Mouse (Mus musculus): Measurements from ENCODE around the gene Sez6. TPM values are rescaled to one million over a fixed set of nuclear protein-coding genes. Genes with fewer than 3 reads are reported as not detected.

Sez6 gene
- polyA plus RNA-seq, 1 experiment from 2014 or later = not detected

DNA sequence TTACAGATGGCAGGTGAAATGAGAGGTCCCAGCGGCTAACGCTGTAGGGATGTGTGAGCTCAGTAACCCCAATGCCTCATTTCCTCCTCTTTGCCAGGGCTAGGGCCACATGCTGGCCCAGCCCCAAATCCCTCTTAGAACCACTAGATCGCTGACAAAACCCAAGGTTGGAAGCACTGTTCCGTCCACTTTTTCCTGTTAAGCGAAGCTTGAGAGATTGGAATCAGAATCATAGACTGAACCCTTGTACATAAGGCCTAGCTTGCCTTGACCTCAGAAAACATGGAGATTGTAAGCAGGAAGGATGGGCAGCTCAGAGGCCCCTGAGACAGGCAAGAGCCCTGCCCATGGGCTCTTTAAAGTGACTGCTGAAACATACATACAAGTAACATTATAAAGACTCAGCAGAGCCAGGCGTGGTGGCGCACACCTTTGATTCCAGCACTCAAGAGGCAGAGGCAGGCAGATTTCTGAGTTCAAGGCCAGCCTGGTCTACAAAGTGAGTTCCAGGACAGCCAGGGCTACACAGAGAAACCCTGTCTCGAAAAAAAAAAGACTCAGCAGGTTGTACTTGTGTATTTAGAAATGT, 48.7 kb downstream of the Sez6 start:
- ChIA-PET POLR2A (no interaction called here), CTCF (interaction anchor here (1.0 to 1.3 kb wide), 2 partner anchors 8 to 153 kb away, joined by 3 read pairs; no protein-coding TSS in a partner anchor)
- H3K27me3 ChIP-seq = peaks cover 41% of the 10 kb centered on the region
- DNase-seq (ENCODE audit: low read depth, low spot score) (no peak), ATAC-seq (no peak)
- no peak for TF ChIP-seq CTCF (IDR thresholded peaks at IDR 0.05)
- in situ Hi-C loops (cut with MboI; ENCODE audit: low pct_unique_long_range_greater_than_20kb) = no loop called here

DNA sequence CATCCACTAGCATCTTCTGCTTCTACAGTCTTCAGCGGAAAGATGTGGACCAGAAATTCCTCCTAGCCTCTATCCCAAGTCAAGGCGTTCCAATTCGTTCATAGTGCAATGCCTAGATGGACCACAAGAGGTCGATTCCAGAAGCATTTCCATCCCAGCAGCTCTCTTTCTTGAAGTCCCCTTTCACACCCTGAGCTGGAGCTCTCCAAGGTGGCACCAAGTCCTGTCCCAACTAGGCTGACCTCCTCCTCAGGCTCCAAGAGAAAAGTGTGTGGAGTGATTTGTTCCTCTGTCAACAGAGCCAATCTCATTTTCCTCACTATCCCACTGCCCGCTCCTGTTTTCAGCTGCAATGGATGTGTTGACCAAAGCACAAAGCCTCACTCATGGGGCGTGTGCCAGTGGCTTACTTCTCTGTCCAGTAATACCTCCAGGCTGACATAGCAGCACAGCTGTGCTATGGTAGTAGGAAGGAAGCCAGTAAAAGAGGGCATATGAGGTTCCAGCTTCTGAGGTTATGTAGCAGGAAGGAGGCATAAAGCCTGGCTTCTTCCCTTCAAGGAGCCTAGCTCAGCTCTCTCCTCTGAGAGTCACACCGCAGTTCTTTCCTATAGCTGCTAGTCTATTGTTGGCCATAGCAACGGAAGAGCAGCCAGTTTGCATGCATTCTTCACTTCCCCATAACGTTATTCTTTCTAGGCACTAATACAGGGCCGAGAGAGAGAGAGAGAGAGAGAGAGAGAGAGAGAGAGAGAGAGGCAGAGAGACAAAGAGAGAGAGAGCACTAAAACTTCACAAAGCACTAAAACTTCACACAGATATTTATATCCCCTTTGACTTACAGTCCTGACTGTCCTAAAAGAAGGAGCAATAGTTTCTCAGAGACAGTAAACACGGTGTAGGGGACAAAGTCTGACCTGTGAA, 49.9 kb downstream of the Sez6 start:
- DNase-seq (ENCODE audit: low read depth, low spot score) = peak; percentile 42
- TF ChIP-seq CTCF (IDR thresholded peaks at IDR 0.05) = no peak

GRCm38 (mm10) chr11:77981609-77982440, 51.2 kb downstream of the Sez6 start:
- DNase-seq (ENCODE audit: low read depth, low spot score) (peak; percentile 98), ATAC-seq (peak; percentile 63)
- TF ChIP-seq CTCF (IDR thresholded peaks at IDR 0.05) = no peak
- ChIA-PET CTCF (no interaction called here), POLR2A (interaction anchor here (0.6 to 1.2 kb wide), 7 partner anchors 8 to 1584 kb away, joined by 3 to 5 read pairs (median 4); no protein-coding TSS in a partner anchor)
- in situ Hi-C loops (cut with MboI; ENCODE audit: low pct_unique_long_range_greater_than_20kb) = no loop called here
- peaks cover 20% of the 10 kb centered on the region for H3K27me3 ChIP-seq

More for the DNA sequence above, 49.9 kb downstream of the Sez6 start:
- in situ Hi-C loops (cut with MboI; ENCODE audit: low pct_unique_long_range_greater_than_20kb) = no loop called here
- ChIA-PET CTCF (interaction anchor here (1.0 kb wide), 1 partner anchor 10 kb away, joined by 3 read pairs; no protein-coding TSS in a partner anchor), POLR2A (interaction anchor here (1.2 kb wide), 1 partner anchor 53 kb away, joined by 4 read pairs; no protein-coding TSS in a partner anchor)
- peaks cover 28% of the 10 kb centered on the region for H3K27me3 ChIP-seq
- no peak for ATAC-seq

DNA sequence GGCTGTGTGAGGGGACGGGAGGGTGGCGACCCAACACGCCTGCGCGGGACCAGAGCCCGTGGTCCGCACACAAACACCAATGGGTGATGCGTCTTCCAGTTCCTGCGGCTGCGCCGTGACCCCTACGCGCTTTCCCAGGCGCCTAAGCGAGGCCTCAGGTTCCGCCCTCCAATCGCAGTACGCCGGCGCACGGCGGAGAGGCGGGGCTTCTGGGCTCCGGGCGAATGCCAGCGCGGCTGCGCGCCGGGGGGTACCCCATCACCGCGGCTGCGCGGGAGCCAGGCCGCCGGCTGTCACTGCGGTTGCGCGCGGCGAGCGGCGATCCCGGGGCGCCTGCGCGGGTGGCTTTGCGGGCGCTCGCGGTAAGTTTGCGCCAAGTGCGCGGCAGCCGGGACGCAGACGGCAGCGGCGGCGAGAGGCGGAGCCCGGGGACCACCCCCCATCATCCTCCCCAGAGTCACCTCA, 51.9 kb downstream of the Sez6 start, which contains the start of gene Phf12:
TSS of gene Phf12 (plus strand) at position 314 of the 465 bp plus-strand sequence.
- CTCF ChIA-PET = no interaction called here
- POLR2A ChIA-PET = interaction anchor here (0.6 to 1.0 kb wide), 4 partner anchors 16 to 1585 kb away, joined by 3 to 4 read pairs (median 4); no protein-coding TSS in a partner anchor
- in situ Hi-C loops (cut with MboI; ENCODE audit: low pct_unique_long_range_greater_than_20kb) = no loop called here
- no peak for TF ChIP-seq CTCF (IDR thresholded peaks at IDR 0.05)
- peak; percentile 42 for ATAC-seq
- peak; percentile 96 for DNase-seq (ENCODE audit: low read depth, low spot score)
- peaks cover 13% of the 10 kb centered on the region for H3K27me3 ChIP-seq

DNA sequence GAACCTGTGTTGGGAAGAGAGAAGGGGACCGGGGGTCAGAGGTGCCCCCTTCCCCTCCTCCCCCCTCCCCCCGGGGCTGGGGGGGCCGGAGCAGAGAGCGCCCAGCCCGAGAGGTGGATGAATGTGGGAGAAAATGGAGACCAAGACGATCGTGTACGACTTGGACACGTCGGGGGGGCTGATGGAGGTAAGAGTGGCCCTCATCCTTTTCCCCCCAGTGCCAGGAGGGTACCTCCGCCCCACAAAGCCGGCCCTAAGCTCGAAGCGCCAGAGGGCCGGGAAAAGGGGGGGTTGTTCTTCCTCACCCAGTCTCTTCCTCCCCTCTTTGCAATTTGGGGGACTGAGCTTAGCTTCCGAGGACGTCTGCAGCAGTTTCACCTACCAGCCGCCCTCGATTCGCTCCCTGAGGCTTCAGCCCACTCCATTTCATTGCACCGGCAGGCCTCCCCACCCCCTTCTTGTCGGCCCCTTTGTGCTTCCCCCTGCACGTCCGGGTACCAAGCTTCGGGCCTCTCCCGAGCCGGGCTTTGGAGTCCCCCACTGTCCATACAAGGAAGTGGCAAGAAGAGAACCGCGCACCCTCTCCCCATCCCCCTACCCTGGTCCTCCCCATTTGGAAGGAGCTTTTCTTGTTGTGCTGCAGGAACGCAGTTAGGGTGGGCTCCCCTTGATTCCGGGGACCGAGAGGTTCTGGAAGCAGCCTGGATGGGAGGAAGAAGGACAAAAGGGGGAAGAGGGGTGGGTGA, 52.8 kb downstream of the Sez6 start:
- H3K27me3 ChIP-seq = peaks cover 4% of the 10 kb centered on the region
- DNase-seq (ENCODE audit: low read depth, low spot score) (no peak), ATAC-seq (no peak)
- ChIA-PET CTCF (no interaction called here), POLR2A (interaction anchor here (0.6 to 3.0 kb wide), 5 partner anchors 12 to 55 kb away, joined by 3 to 8 read pairs (median 4); partner anchors contain the start of gene Flot2)
- in situ Hi-C loops (cut with MboI; ENCODE audit: low pct_unique_long_range_greater_than_20kb) = no loop called here
- TF ChIP-seq CTCF (IDR thresholded peaks at IDR 0.05) = no peak

DNA sequence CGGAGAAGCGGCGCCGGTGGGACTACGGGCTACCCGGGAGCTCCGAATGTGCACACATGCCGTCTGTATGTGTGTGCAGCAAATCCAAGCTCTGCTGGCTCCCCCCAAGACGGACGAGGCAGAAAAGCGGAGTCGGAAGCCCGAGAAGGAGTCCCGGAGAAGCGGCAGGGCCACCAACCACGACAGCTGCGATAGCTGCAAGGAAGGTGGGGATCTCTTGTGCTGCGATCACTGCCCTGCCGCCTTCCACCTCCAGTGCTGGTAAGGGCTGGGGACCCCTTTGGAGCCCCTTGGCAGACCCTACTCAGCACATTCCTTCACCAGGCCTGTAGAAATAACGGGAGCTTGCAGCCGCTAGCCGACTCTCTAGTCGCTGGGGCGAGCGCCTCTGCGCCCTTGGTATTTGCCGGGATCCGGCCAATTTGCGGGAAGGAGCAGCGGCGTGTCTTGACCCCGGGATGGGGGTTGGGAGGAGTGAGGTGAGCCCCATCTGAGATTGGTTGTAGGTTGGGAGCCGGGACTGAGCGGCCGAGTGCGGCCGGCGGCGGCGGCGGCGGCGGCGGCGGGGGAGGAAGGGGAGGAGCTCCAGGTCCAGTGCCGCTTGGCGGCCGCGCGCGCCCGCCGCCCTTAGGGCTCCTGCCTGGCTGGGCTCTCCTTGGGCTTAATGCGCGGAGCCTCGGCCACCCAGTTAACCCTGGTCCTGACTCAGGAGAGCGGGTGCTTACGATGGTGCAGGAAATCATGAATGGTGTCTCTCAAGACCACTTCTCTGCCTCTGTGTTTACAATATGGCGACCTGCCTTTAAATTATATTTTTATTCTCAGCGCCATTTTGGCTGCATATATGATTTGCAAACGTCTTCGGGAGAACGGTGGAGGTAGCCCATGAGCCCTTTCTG, 53.6 kb downstream of the Sez6 start:
- H3K27me3 ChIP-seq = no peaks in the 10 kb centered on the region
- POLR2A ChIA-PET = interaction anchor here (0.6 to 3.0 kb wide), 5 partner anchors 11 to 54 kb away, joined by 3 to 8 read pairs (median 4); partner anchors contain the start of gene Flot2
- TF ChIP-seq CTCF (IDR thresholded peaks at IDR 0.05) = no peak
- CTCF ChIA-PET = no interaction called here
- in situ Hi-C loops (cut with MboI; ENCODE audit: low pct_unique_long_range_greater_than_20kb) = no loop called here
- DNase-seq (ENCODE audit: low read depth, low spot score) (no peak), ATAC-seq (no peak)

GRCm38 (mm10) chr11:77984836-77985231, 54.2 kb downstream of the Sez6 start:
- DNase-seq (ENCODE audit: low read depth, low spot score) (peak; percentile 33), ATAC-seq (peak; percentile 2)
- POLR2A ChIA-PET = interaction anchor here (0.6 to 3.0 kb wide), 6 partner anchors 14 to 980 kb away, joined by 3 to 8 read pairs (median 4); partner anchors contain the start of gene Flot2
- in situ Hi-C loops (cut with MboI; ENCODE audit: low pct_unique_long_range_greater_than_20kb) = no loop called here
- no peak for TF ChIP-seq CTCF (IDR thresholded peaks at IDR 0.05)
- no peaks in the 10 kb centered on the region for H3K27me3 ChIP-seq
- CTCF ChIA-PET = no interaction called here

GRCm38 (mm10) chr11:77985541-77986065, 55.0 kb downstream of the Sez6 start:
- ChIA-PET CTCF (no interaction called here), POLR2A (interaction anchor here (0.6 to 3.0 kb wide), 5 partner anchors 13 to 979 kb away, joined by 3 to 8 read pairs (median 4); partner anchors contain the start of gene Flot2)
- ATAC-seq (no peak), DNase-seq (ENCODE audit: low read depth, low spot score) (no peak)
- H3K27me3 ChIP-seq = no peaks in the 10 kb centered on the region
- no peak for TF ChIP-seq CTCF (IDR thresholded peaks at IDR 0.05)
- in situ Hi-C loops (cut with MboI; ENCODE audit: low pct_unique_long_range_greater_than_20kb) = no loop called here
